Mouse (Mus musculus) kidney, adult 8-10 months (tissue): Measurements from ENCODE around the gene Pick1.

ENCODE experiments used
- DNase-seq, 2 experiments: peaks; one replicate each; pipeline ENCODE4 v3.0.0; 2022

The Pick1 gene

GRCm38 (mm10) chr15:79235268-79235667 is 6.3 kb downstream of the Pick1 start:
- no peak for DNase-seq

GRCm38 (mm10) chr15:79238036-79238435 is 9.1 kb downstream of the Pick1 start:
- DNase-seq: no peak

- DNase-seq: no peak
These were observed 13.7 kb downstream of the Pick1 start for GRCm38 (mm10) chr15:79242574-79243233.

GRCm38 (mm10) chr15:79243234-79244042 is 14.5 kb downstream of the Pick1 start:
- DNase-seq: peak; percentile 94 to 96

DNA sequence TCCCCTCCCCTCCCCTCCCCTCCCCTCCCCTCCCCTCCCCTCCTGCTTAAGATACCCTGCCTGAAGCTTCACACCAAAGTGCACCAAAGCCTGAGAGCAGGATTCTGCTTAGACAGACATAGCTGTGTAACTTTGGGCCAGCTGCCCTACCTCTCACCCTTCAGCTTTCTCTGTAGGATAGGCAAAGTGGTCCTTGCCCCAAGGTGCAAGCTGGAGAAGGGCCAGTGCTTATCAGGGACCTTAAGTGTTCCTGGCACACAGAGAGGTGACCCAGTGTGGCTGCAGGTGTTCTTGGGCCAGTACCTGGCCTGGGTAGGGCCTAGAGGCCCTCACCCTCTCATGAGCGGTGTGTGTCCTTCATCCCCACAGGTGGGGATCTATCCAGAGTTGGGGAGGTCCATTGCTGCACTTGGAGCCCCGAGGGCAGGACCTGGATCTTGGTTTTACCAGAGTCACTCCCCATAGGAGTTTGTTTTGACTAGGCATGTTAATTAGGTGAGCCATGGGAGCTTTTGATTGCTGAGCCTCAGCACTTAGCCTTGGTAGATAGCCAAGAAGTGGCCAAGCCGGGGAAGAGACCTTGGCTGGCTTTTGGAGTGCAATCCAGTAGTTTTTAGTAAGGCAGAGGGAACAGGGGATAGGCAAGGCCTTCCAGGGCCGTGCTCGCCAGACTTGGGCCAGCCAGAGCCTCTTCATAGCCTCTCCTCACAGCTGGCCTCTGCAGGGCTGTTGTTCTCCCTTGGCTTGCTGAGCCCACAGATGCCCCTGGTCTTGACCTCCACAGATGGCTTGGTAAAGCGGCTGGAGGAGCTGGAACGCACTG is 15.3 kb downstream of the Pick1 start:
- DNase-seq: peak; percentile 37 to 68

- no peak for DNase-seq
These were observed 16.3 kb downstream of the Pick1 start for GRCm38 (mm10) chr15:79245321-79245720.

DNA sequence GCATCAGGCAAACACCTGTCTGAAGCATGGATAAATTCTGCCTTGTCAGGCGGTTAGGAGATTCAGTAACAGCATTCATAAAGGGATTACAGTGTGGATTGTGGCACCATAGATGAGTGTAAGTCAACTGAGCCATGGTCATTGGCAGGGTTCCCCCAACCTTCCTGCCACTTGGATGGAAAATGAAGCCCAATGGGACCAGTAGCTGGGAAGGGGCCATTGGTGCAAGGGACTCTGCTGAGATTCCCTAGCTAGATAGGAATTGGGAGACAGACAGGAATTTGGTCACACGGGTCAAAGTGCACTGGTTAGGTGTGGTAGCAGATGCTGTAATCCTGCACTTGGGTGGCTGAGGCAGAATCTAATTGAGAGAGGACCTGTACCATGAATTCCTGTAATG is 21.3 kb downstream of the Pick1 start:
- DNase-seq: no peak

- DNase-seq: no peak
These were observed 22.2 kb downstream of the Pick1 start for GRCm38 (mm10) chr15:79251168-79251567.

GRCm38 (mm10) chr15:79251781-79252491 is 23.0 kb downstream of the Pick1 start:
- no peak for DNase-seq

DNA sequence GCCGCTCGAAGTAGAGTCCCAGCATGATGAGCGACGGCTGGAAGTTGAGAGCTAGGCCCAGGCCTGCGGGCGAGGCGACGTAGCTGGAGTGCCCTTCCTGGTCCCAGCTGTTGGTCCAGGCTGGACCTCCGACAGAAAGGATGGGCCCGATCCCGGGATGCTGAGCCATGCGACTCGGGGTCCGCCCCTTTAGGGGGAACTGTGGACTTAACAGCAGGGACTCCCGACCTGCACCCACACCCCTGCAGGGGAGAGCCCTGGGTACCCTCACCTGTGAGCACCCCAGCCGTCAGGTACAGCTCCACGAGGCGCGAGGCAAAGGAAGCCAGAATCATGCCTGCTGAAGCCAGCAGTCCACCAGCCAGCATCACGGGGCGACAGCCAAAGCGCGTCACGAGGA is 23.6 kb downstream of the Pick1 start:
- no peak for DNase-seq

DNA sequence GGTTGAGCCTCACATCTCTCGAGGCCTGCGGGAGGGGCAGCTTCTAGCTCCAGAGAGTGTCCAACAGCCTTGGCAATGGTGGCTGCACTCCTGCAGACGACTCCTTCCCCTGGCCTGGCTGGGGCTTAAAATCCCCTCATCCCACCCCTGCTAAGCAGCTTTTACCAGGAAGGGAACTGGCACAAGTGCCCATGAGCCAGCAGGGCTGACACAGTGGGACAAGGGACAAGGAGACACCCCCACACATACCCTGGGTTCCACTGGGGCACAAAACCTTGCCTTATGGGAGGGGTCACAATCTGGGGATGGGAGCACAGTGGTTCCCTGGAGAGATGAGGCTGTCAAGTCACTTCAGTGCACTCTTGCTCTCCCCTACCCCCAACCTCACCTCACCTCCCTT is 25.7 kb downstream of the Pick1 start, which contains the start of gene Slc16a8:
Gene Slc16a8 (minus strand): TSS at position 101 of the 400 bp plus-strand sequence.
- DNase-seq: no peak

DNA sequence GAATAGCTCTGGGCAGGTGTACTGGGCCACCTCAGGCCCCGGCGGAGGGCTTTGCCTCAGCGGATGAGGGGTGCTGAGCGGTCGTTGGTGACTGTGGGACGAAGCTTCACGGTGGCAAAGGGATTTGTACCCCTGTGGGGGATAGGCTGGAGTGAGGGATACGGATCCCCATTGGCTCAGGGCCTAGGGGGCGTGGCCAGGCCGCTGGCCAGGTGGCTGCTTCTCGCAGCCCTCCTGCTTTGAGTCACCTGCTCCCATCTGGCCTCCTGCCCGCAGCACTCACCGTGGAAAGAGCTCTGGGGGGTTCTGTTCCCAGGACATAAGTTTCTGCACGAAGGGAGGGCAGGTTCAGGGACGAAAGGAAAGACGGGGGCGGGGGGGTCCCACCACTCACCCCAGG is 29.5 kb downstream of the Pick1 start:
- DNase-seq: peak; percentile 84 to 86

GRCm38 (mm10) chr15:79261095-79261725 is 32.2 kb downstream of the Pick1 start:
- peak in 1 of 2 experiments; percentile 47 for DNase-seq

- DNase-seq: no peak
These were observed 32.8 kb downstream of the Pick1 start for GRCm38 (mm10) chr15:79261757-79262156.

DNA sequence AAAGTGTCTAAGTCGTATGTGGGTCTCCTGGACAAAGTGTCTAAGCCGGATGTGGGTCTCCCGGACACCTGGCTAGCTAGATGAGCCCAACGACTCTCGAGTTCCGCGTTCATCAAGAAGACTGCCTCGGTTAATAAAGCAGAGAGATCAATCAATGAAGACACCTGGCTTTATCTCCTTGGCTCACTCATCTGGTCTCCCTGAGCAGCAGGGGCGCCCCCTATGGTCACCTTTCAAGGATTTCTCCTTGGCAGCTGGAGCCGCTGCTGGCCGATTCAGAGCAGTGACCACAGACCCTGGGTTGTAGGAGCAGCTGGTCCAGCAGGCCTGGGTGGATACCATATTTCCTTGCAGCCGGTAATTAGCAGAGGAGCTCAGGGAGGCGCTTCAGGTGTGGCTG is 33.4 kb downstream of the Pick1 start:
- DNase-seq: no peak

DNA sequence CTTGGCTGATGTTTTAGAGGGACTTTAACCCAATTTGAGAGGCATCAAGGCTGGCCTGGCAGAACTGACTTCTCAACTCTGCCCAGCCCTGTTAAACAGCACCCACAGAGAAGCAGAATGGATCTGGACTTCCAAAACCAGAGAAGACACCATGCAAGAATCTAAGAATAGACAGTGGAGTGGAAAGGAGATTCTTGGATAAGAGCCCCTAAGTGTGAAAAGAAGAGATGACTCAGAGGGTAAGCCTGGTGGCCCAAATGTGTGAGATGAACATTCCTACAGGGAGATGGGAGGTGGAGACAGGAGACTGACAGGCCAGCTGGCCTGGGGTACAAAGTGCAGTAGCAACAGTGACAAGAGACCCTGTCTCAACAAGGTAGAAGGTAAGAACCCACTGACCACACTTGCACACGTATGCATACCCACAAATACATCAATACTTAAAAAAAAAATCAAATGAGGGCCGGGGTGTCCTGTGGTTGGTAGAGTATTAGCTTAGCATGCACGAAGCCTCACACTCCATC is 33.9 kb downstream of the Pick1 start:
- no peak for DNase-seq

- DNase-seq: no peak
These were observed 34.8 kb downstream of the Pick1 start for GRCm38 (mm10) chr15:79263726-79264125.

DNA sequence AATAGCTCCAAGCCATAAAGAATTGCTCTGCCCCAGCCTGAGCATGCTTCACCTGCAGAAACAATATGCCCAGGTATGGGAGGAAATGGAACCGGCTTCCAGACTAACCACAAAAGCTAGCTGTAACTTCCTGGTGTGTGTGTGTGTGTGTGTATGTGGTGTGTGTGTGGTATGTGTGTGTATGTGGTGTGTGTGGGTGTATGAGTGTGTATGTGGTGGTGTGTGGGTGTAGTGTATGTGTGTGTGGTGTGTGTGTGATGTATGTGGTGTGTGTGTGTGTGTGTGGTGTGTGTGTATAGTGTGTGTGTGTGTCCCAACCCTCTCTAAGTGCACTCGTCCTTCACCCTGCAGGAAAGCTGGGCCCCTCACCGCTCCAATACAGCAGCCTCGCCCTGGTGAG is 36.4 kb downstream of the Pick1 start:
- DNase-seq: no peak

DNA sequence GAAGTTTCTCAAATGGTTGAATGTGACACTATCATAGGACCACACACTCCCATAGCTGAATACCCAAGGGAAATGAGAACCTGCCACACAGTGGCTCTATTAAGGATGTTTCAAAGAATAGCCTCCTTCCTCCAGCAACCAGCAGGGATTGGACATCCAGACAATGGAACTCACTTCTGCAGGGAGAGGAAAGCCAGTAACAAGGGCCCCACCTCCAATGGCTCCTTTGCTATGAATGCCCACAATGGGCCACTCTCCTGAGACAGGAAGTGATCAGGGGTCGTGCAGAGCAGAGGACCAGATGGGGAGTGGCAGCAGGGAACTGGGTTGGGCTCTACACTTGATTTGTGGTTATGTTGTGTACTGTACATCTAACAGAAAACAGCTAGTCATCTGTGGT is 39.5 kb downstream of the Pick1 start:
- no peak for DNase-seq

DNA sequence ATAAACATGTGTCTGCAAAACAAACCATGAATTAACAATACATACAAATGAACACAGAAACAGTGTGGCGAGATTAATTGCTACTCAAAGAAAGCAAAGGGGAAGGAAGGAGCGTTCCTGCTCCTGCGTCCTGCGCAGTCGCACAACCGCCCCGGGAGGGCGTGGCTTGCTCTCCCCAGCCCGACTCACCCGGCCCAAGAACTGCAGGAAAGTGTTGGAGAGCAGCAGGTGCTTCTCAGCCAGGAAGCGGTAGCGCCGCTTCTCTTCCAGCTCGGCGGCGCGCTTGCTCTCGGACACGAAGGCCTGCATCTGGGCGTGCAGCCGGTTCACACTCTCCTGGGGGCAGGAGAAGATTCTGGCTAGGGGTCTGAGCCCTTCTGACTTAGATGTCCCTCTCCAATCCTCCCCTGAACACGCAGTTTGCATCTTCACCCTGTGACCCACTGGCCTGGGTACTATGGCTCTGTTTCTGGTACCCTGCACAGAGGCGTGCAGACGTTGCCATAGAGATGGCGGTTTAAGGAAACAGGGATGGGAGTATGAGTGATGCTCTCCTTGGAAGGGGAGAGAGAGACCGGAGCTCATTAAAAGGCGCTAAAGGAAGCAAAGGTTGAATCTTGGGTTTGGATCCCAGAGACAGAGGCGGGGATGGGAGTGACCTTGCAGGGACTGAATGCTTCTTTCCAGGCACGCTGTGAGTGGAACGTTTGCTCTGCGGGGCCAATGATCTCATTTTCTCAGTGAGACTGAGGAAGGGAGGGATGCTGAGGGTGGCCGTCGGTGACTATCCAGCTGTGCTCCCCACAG is 41.5 kb downstream of the Pick1 start:
- DNase-seq: peak; percentile 41 to 48

- no peak for DNase-seq
These were observed 42.3 kb downstream of the Pick1 start for GRCm38 (mm10) chr15:79271124-79271746.
